Mouse (Mus musculus): ENCODE measurements around the gene Dlec1. TPM values are rescaled to one million over a fixed set of nuclear protein-coding genes. Genes with fewer than 3 reads are reported as not detected.
A peak's percentile ranks its signal among the peaks of the same experiment; 100 is the strongest.

Gene Dlec1
- polyA plus RNA-seq, 1 experiment from 2014 or later, result 0.05 TPM

- peak; percentile 77 for DNase-seq
- peak overlapping the region; percentile 69 for H3K4me2 ChIP-seq (ENCODE audit: low read depth, low read length)
- H3K36me3 ChIP-seq (replicated peaks; ENCODE audit: insufficient read depth, low read length), result no peaks in the 10 kb centered on the region; the same call in 1 of the 2 replicates
- H3K27ac ChIP-seq (ENCODE audit: low read depth), result peak overlapping the region; percentile 53
- H3K4me1 ChIP-seq (ENCODE audit: insufficient read depth), result peaks cover 7% of the 10 kb centered on the region
- H3K9me3 ChIP-seq (ENCODE audit: low read length), result no peaks in the 10 kb centered on the region
- H3K9ac ChIP-seq (replicated peaks), result peak overlapping the region; percentile 63
- peak; percentile 73 for ATAC-seq
- H3K4me3 ChIP-seq (ENCODE audit: low read depth, low read length), result peak overlapping the region; percentile 45
- WGBS (ENCODE audit: insufficient replicate concordance), result 53% methylated on average over 8 of the region's 8 CpGs
- 0 out of 2 replicates have a peak, but pooled peaks cover 3% of the 10 kb centered on the region for H3K27me3 ChIP-seq (ENCODE audit: insufficient read depth, low read length)
- no peak for TF ChIP-seq CTCF (IDR thresholded peaks at IDR 0.05; ENCODE audit: low read depth)
- TF ChIP-seq EP300 (IDR thresholded peaks at IDR 0.05; ENCODE audit: low read depth), result no peak; the same call in 1 of the 2 replicates
These were observed 53.1 kb downstream of the Dlec1 start for GRCm38 (mm10) chr9:119155416-119155815.

- Histone ChIP-seq H3K27me3 (ENCODE audit: insufficient read depth, low read length) (0 out of 2 replicates have a peak, but pooled peaks cover 3% of the 10 kb centered on the region), H3K36me3 (replicated peaks; ENCODE audit: insufficient read depth, low read length) (no peaks in the 10 kb centered on the region; the same call in 1 of the 2 replicates), H3K9ac (replicated peaks) (peak overlapping the region; percentile 63), H3K4me1 (ENCODE audit: insufficient read depth) (peaks cover 8% of the 10 kb centered on the region), H3K27ac (ENCODE audit: low read depth) (peak overlapping the region; percentile 53), H3K4me3 (ENCODE audit: low read depth, low read length) (peak overlapping the region; percentile 45), H3K4me2 (ENCODE audit: low read depth, low read length) (peak overlapping the region; percentile 69), H3K9me3 (ENCODE audit: low read length) (no peaks in the 10 kb centered on the region)
- 36% methylated on average over 7 of the region's 7 CpGs for WGBS (ENCODE audit: insufficient replicate concordance)
- DNase-seq, result no peak
- ATAC-seq, result peak; percentile 8; the same call in 1 of the 2 replicates
- TF ChIP-seq EP300 (IDR thresholded peaks at IDR 0.05; ENCODE audit: low read depth) (no peak), CTCF (IDR thresholded peaks at IDR 0.05; ENCODE audit: low read depth) (no peak)
These were observed 53.5 kb downstream of the Dlec1 start for GRCm38 (mm10) chr9:119155826-119156225.

GRCm38 (mm10) chr9:119156278-119157201, 54.3 kb downstream of the Dlec1 start, which contains the start of gene Acaa1b:
TSS of gene Acaa1b (minus strand) at chr9:119157093.
- WGBS (ENCODE audit: insufficient replicate concordance), result 2% methylated on average over 65 of the region's 65 CpGs
- Histone ChIP-seq H3K27ac (ENCODE audit: low read depth) (peak within 1 kb of the TSS; percentile 72), H3K9me3 (ENCODE audit: low read length) (no peaks in the 10 kb centered on the region), H3K27me3 (ENCODE audit: insufficient read depth, low read length) (0 out of 2 replicates have a peak, but pooled peaks cover 3% of the 10 kb centered on the region), H3K4me3 (ENCODE audit: low read depth, low read length) (peak within 1 kb of the TSS; percentile 45), H3K36me3 (replicated peaks; ENCODE audit: insufficient read depth, low read length) (no peaks in the 10 kb centered on the region; the same call in 1 of the 2 replicates), H3K9ac (replicated peaks) (peak within 1 kb of the TSS; percentile 63), H3K4me1 (ENCODE audit: insufficient read depth) (peaks cover 10% of the 10 kb centered on the region), H3K4me2 (ENCODE audit: low read depth, low read length) (peak within 1 kb of the TSS; percentile 69)
- no peak for TF ChIP-seq EP300 (IDR thresholded peaks at IDR 0.05; ENCODE audit: low read depth)
- TF ChIP-seq CTCF (IDR thresholded peaks at IDR 0.05; ENCODE audit: low read depth), result peak; percentile 79
- peak; percentile 65 for ATAC-seq
- peak; percentile 84 for DNase-seq

- H3K36me3 ChIP-seq (replicated peaks; ENCODE audit: insufficient read depth, low read length), result no peaks in the 10 kb centered on the region; the same call in 1 of the 2 replicates
- peak within 1 kb of the TSS; percentile 57 for H3K27ac ChIP-seq (ENCODE audit: low read depth)
- no peaks in the 10 kb centered on the region for H3K9me3 ChIP-seq (ENCODE audit: low read length)
- no peak for ATAC-seq
- TF ChIP-seq CTCF (IDR thresholded peaks at IDR 0.05; ENCODE audit: low read depth) (no peak), EP300 (IDR thresholded peaks at IDR 0.05; ENCODE audit: low read depth) (no peak)
- no peak for DNase-seq
- 0 out of 2 replicates have a peak, but pooled peaks cover 3% of the 10 kb centered on the region for H3K27me3 ChIP-seq (ENCODE audit: insufficient read depth, low read length)
- 45% methylated on average over 4 of the region's 4 CpGs for WGBS (ENCODE audit: insufficient replicate concordance)
- H3K4me2 ChIP-seq (ENCODE audit: low read depth, low read length), result no peak within 1 kb of the TSS
- no peak within 1 kb of the TSS for H3K4me3 ChIP-seq (ENCODE audit: low read depth, low read length)
- peaks cover 10% of the 10 kb centered on the region for H3K4me1 ChIP-seq (ENCODE audit: insufficient read depth)
- no peak within 1 kb of the TSS for H3K9ac ChIP-seq (replicated peaks)
These were observed 56.6 kb downstream of the Dlec1 start, which contains the start of gene Gm47289 for GRCm38 (mm10) chr9:119158861-119159260. TSS of gene Gm47289 (plus strand) at chr9:119159161.

GRCm38 (mm10) chr9:119160689-119161088, 58.4 kb downstream of the Dlec1 start:
- DNase-seq, result peak; percentile 56
- Histone ChIP-seq H3K9me3 (ENCODE audit: low read length) (no peaks in the 10 kb centered on the region), H3K27me3 (ENCODE audit: insufficient read depth, low read length) (0 out of 2 replicates have a peak, but pooled peaks cover under 1% of the 10 kb centered on the region), H3K4me2 (ENCODE audit: low read depth, low read length) (no peak overlapping the region), H3K4me3 (ENCODE audit: low read depth, low read length) (no peak overlapping the region), H3K9ac (replicated peaks) (no peak overlapping the region), H3K4me1 (ENCODE audit: insufficient read depth) (peaks cover 7% of the 10 kb centered on the region), H3K36me3 (replicated peaks; ENCODE audit: insufficient read depth, low read length) (no peaks in the 10 kb centered on the region), H3K27ac (ENCODE audit: low read depth) (peak overlapping the region; percentile 74)
- 74% methylated on average over 3 of the region's 3 CpGs for WGBS (ENCODE audit: insufficient replicate concordance)
- TF ChIP-seq EP300 (IDR thresholded peaks at IDR 0.05; ENCODE audit: low read depth), result no peak
- no peak for TF ChIP-seq CTCF (IDR thresholded peaks at IDR 0.05; ENCODE audit: low read depth)
- peak; percentile 58 for ATAC-seq

GRCm38 (mm10) chr9:119164743-119165142, 62.5 kb downstream of the Dlec1 start:
- peak; percentile 87 for ATAC-seq
- TF ChIP-seq CTCF (IDR thresholded peaks at IDR 0.05; ENCODE audit: low read depth), result no peak
- peak; percentile 88 for TF ChIP-seq EP300 (IDR thresholded peaks at IDR 0.05; ENCODE audit: low read depth)
- no peak overlapping the region for H3K4me3 ChIP-seq (ENCODE audit: low read depth, low read length)
- H3K4me2 ChIP-seq (ENCODE audit: low read depth, low read length), result no peak overlapping the region
- no peaks in the 10 kb centered on the region for H3K9me3 ChIP-seq (ENCODE audit: low read length)
- H3K36me3 ChIP-seq (replicated peaks; ENCODE audit: insufficient read depth, low read length), result no peaks in the 10 kb centered on the region
- peak; percentile 46 for DNase-seq
- H3K27me3 ChIP-seq (ENCODE audit: insufficient read depth, low read length), result no peaks in the 10 kb centered on the region
- peaks cover 9% of the 10 kb centered on the region for H3K4me1 ChIP-seq (ENCODE audit: insufficient read depth)
- no peak overlapping the region; the same call in 1 of the 2 replicates for H3K9ac ChIP-seq (replicated peaks)
- 58% methylated on average over 7 of the region's 7 CpGs for WGBS (ENCODE audit: insufficient replicate concordance)
- H3K27ac ChIP-seq (ENCODE audit: low read depth), result peak overlapping the region; percentile 98
